Mouse (Mus musculus) embryonic facial prominence, embryonic 12.5 days (tissue): ENCODE measurements at regions not wholly inside any gene's neighbourhood (a gene's known extent, or its start where the extent isn't known, plus 50 kb on each side); places are given as distances from the start of the nearest gene placed in this dataset.

ENCODE experiments used
- ATAC-seq: fragments of 200-750 bp; cut with Nextera tagmentation; 2 replicates; pipeline ENCODE4 v1.8.0; 2017; ENCODE audit not compliant: insufficient number of reproducible peaks, insufficient read depth, low FRiP score, low TSS enrichment
- H3K27ac ChIP-seq: fragments of 300-500 bp; sonication (generic); 2 replicates; pipeline ENCODE4 v1.5.1; 2016; ENCODE audit warnings: mild to moderate bottlenecking
- H3K27me3 ChIP-seq: fragments of 300-500 bp; sonication (generic); 2 replicates; pipeline ENCODE4 v1.6.1; 2016; ENCODE audit warnings: mild to moderate bottlenecking, moderate library complexity
- H3K36me3 ChIP-seq: fragments of 300-500 bp; sonication (generic); 2 replicates; pipeline ENCODE4 v1.6.1; 2016; ENCODE audit warnings: mild to moderate bottlenecking
- H3K4me1 ChIP-seq: fragments of 300-500 bp; sonication (generic); 2 replicates; pipeline ENCODE4 v1.6.1; 2016
- H3K4me2 ChIP-seq: fragments of 300-500 bp; sonication (generic); replicated peaks from 2 replicates; pipeline ENCODE4 v1.6.1; 2016; ENCODE audit warnings: mild to moderate bottlenecking, moderate library complexity
- H3K4me3 ChIP-seq: fragments of 300-500 bp; sonication (generic); 2 replicates; pipeline ENCODE4 v1.5.1; 2016; ENCODE audit warnings: mild to moderate bottlenecking
- H3K9ac ChIP-seq: fragments of 300-500 bp; sonication (generic); 2 replicates; pipeline ENCODE4 v1.6.1; 2016; ENCODE audit warnings: mild to moderate bottlenecking, moderate library complexity
- H3K9me3 ChIP-seq: fragments of 300-500 bp; sonication (generic); 2 replicates; pipeline ENCODE4 v1.6.1; 2016; ENCODE audit warnings: mild to moderate bottlenecking, moderate library complexity
- WGBS: fragments of 180-500 bp; shearing (Covaris S2); methylation state at CpG from one replicate; pipeline ENCODE4 v1.1.7; 2016; 5-methylcytosine and 5-hydroxymethylcytosine counted together

GRCm38 (mm10) chr8:62284378-62285110, 161.6 kb upstream of the Anxa10 start:
- Histone ChIP-seq H3K9ac (no peak overlapping the region), H3K27ac (no peak overlapping the region), H3K27me3 (no peaks in the 10 kb centered on the region), H3K36me3 (no peaks in the 10 kb centered on the region), H3K9me3 (no peaks in the 10 kb centered on the region), H3K4me2 (no peak overlapping the region), H3K4me1 (peaks cover 7% of the 10 kb centered on the region; the same call in 1 of the 2 replicates), H3K4me3 (no peak overlapping the region)
- ATAC-seq = 0 out of 2 replicates have a peak, but pooled peaks have one; percentile 64
- 57% methylated on average over 12 of the region's 12 CpGs for WGBS

- Histone ChIP-seq H3K27ac (no peak overlapping the region), H3K9me3 (no peaks in the 10 kb centered on the region), H3K9ac (no peak overlapping the region), H3K4me3 (no peak overlapping the region), H3K4me2 (no peak overlapping the region), H3K27me3 (no peaks in the 10 kb centered on the region), H3K4me1 (no peaks in the 10 kb centered on the region), H3K36me3 (no peaks in the 10 kb centered on the region)
- WGBS = 79% methylated on average over 6 of the region's 6 CpGs
- ATAC-seq = no peak
Observed at GRCm38 (mm10) chr8:62250551-62250950, 127.6 kb upstream of the Anxa10 start.
